ENCODE assay signal across 9 mouse cellular contexts in genomic region chr14:60704961-60705360, GRCm38 (mm10).
A peak's percentile ranks its signal among the peaks of the same experiment; 100 is the strongest.
DNase-seq lines count a peak whose midpoint lies in the region; ATAC-seq and TF ChIP-seq lines count a peak whose summit lies in the region.
"Had no signal": no experiment of that assay in that cellular context is flagged by ENCODE, and none has a peak within 500 bp of the region (broad histone marks: within the 10 kb centered on the region; RNA-seq: fewer than 3 reads in every experiment).

No protein-coding gene starts in this region.

- H3K9me3 ChIP-seq in hindbrain, postnatal 0 days (ENCODE audit: low read length), result no peaks in the 10 kb centered on the region
- no peaks in the 10 kb centered on the region for H3K9me3 ChIP-seq in hindbrain, embryonic 16.5 days (ENCODE audit: control insufficient read depth, low read length)
- no peaks in the 10 kb centered on the region for H3K9me3 ChIP-seq in kidney, postnatal 0 days (replicated peaks; ENCODE audit: low read length)
- H3K9me3 ChIP-seq: hindbrain, embryonic 15.5 days had no signal

- H3K27me3 ChIP-seq in hindbrain, postnatal 0 days (ENCODE audit: insufficient read depth, low read length), result no peaks in the 10 kb centered on the region
- no peaks in the 10 kb centered on the region for H3K27me3 ChIP-seq in hindbrain, embryonic 16.5 days (replicated peaks; ENCODE audit: control insufficient read depth, insufficient read depth, low read length)
- H3K27me3 ChIP-seq in kidney, postnatal 0 days (ENCODE audit: insufficient read depth, low read length), result no peaks in the 10 kb centered on the region
- H3K27me3 ChIP-seq: hindbrain, embryonic 15.5 days had no signal

- peak; percentile 37 for DNase-seq in hindbrain, postnatal 0 days (ENCODE audit: low spot score)
- peak; percentile 60 for DNase-seq in Muller cell, postnatal 12 days (ENCODE audit: inconsistent ontology term)
- DNase-seq in fibroblast of lung, adult 2 months (ENCODE audit: low read depth), result peak; percentile 83
- no peak for DNase-seq in kidney, postnatal 0 days (ENCODE audit: low spot score)
- DNase-seq in yolk sac, embryonic 10.5 days (ENCODE audit: low spot score), result peak; percentile 32
- DNase-seq in urinary bladder, postnatal 10 days (ENCODE audit: low spot score), result no peak

- no peak for TF ChIP-seq CTCF in hindbrain, postnatal 0 days (IDR thresholded peaks at IDR 0.05; ENCODE audit: low read depth)
- no peak for TF ChIP-seq CTCF in kidney, postnatal 0 days (IDR thresholded peaks at IDR 0.05; ENCODE audit: low read depth)

- H3K36me3 ChIP-seq in hindbrain, postnatal 0 days (ENCODE audit: insufficient read depth, low read length), result no peaks in the 10 kb centered on the region
- H3K36me3 ChIP-seq in hindbrain, embryonic 16.5 days (ENCODE audit: control insufficient read depth, insufficient read depth, low read length), result no peaks in the 10 kb centered on the region
- H3K36me3 ChIP-seq in kidney, postnatal 0 days (ENCODE audit: insufficient read depth, low read length), result peaks cover 11% of the 10 kb centered on the region; the same call in 1 of the 2 replicates
- H3K36me3 ChIP-seq: hindbrain, embryonic 15.5 days had no signal

- H3K9ac ChIP-seq in hindbrain, postnatal 0 days (replicated peaks; ENCODE audit: low read length), result no peak overlapping the region
- H3K9ac ChIP-seq in hindbrain, embryonic 16.5 days (ENCODE audit: low read depth, low read length), result no peak overlapping the region
- no peak overlapping the region for H3K9ac ChIP-seq in kidney, postnatal 0 days (ENCODE audit: low read depth, low read length)
- H3K9ac ChIP-seq: hindbrain, embryonic 15.5 days had no signal

- no peak overlapping the region for H3K27ac ChIP-seq in hindbrain, postnatal 0 days
- H3K27ac ChIP-seq in hindbrain, embryonic 16.5 days (ENCODE audit: low read depth, low read length), result no peak overlapping the region
- H3K27ac ChIP-seq in kidney, postnatal 0 days, result no peak overlapping the region

- 46% methylated on average over 3 of the region's 3 CpGs for WGBS in hindbrain, postnatal 0 days
- 65% methylated on average over 3 of the region's 3 CpGs for WGBS in hindbrain, embryonic 16.5 days
- WGBS in kidney, postnatal 0 days, result 28% methylated on average over 3 of the region's 3 CpGs

- H3K4me2 ChIP-seq in hindbrain, postnatal 0 days (ENCODE audit: low read depth, low read length), result no peak overlapping the region
- no peak overlapping the region for H3K4me2 ChIP-seq in hindbrain, embryonic 16.5 days (ENCODE audit: low read length)
- H3K4me2 ChIP-seq in kidney, postnatal 0 days (ENCODE audit: low read length), result no peak overlapping the region
- H3K4me2 ChIP-seq: hindbrain, embryonic 15.5 days had no signal

- no peak overlapping the region for H3K4me3 ChIP-seq in hindbrain, postnatal 0 days (ENCODE audit: low read length)
- no peak overlapping the region for H3K4me3 ChIP-seq in hindbrain, embryonic 16.5 days (ENCODE audit: low read length)
- H3K4me3 ChIP-seq in kidney, postnatal 0 days (replicated peaks; ENCODE audit: low read depth, low read length), result no peak overlapping the region
- H3K4me3 ChIP-seq: hindbrain, embryonic 15.5 days had no signal

- 0 out of 2 replicates have a peak, but pooled peaks have one; percentile 40 for ATAC-seq in hindbrain, postnatal 0 days
- no peak for ATAC-seq in hindbrain, embryonic 16.5 days
- ATAC-seq in kidney, postnatal 0 days (replicated peaks; ENCODE audit: low FRiP score, low read depth), result 0 out of 2 replicates have a peak, but pooled peaks have one; percentile 23
- peak; percentile 52 for ATAC-seq in megakaryocyte progenitor cell, adult 5-6 weeks (replicated peaks; ENCODE audit: poor library complexity)

- H3K4me1 ChIP-seq in hindbrain, postnatal 0 days (ENCODE audit: insufficient read depth, low read length), result no peaks in the 10 kb centered on the region
- H3K4me1 ChIP-seq in hindbrain, embryonic 16.5 days (ENCODE audit: control insufficient read depth, insufficient read depth, low read depth, low read length), result no peaks in the 10 kb centered on the region
- H3K4me1 ChIP-seq in kidney, postnatal 0 days (replicated peaks; ENCODE audit: insufficient read depth, low read length), result 0 out of 2 replicates have a peak, but pooled peaks cover 10% of the 10 kb centered on the region
- H3K4me1 ChIP-seq: hindbrain, embryonic 15.5 days had no signal

Comparison
In these comparisons a context has a peak if more than half of its experiments do, and no peak if none do; other contexts are left out.
1. DNase-seq: peak in hindbrain, postnatal 0 days (single experiment), Muller cell, postnatal 12 days (single experiment), fibroblast of lung, adult 2 months (single experiment) and yolk sac, embryonic 10.5 days (single experiment); none in kidney, postnatal 0 days (single experiment) and urinary bladder, postnatal 10 days (single experiment).